Mouse (Mus musculus): ENCODE data around the gene Fut2.

DNA sequence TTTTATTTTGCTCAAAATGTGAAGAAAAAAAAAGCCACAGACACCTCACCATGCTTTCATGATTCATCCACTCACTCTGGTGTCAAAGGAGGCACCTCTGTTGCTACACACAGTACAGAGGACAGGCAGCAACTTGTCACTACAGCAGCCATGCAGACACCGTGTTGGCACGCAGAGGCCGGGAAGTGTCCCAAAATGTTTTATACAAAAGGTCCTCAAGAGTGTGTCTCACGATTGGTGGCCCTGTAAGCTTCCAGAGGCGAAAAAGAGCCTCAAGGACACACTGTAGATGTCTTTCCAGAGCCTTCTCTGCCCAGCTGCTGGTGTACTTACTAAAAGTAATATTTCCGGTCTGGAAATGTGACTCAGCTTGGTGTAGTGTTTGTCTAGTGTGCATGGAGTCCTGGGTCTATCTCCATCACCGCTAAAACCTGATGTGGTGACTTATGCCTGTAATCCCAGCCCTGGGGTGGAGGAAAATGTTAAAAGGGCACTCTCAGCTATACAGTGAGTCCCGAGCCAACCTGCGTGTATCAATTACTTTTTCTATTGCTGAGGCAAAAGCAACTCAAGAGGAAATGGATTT lies 60.4 kb downstream of the Fut2 start:
- no peak for TF ChIP-seq CTCF (IDR thresholded peaks at IDR 0.05; ENCODE audit: low read depth)
- TF ChIP-seq EP300 (IDR thresholded peaks at IDR 0.05; ENCODE audit: low read depth) = no peak

Data from liver, postnatal 0 days (tissue).